Mouse (Mus musculus) inflammation-experienced regulatory T-cells (primary cell): Measurements from ENCODE around the gene Olfr13. TPM values are rescaled to one million over a fixed set of nuclear protein-coding genes. Genes with fewer than 3 reads are reported as not detected.

Experiments
- polyA plus RNA-seq, 2 experiments: library from polyadenylated mRNA; unstranded; fragments of 100-300 nt; shearing (Covaris generic); gene quantifications; one replicate each; pipeline ENCODE4 v1.2.1; 2017

Olfr13 gene
- under 1 TPM; 0.04 to 0.78 TPM for polyA plus RNA-seq

DNA sequence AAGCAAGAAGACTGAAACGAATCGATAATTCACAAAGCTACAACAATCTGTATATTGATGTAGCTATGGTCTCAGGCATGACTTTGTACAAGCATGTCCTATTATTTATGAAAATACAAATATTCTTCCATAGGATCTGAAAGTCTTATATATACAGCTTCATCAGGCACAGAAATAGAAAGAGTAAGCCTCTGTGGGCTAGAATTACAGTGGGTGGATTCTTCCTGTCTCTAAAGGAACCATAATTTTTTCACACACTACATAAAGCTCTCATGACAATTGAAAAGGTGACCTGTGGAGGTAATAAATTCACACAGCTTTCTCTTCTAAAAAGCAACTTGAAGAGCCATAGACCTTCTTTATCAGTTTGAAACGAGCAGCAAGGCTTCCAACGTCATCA is at the start of gene Olfr13:
Gene Olfr13 (plus strand): TSS at position 301 of the 400 bp plus-strand sequence.

DNA sequence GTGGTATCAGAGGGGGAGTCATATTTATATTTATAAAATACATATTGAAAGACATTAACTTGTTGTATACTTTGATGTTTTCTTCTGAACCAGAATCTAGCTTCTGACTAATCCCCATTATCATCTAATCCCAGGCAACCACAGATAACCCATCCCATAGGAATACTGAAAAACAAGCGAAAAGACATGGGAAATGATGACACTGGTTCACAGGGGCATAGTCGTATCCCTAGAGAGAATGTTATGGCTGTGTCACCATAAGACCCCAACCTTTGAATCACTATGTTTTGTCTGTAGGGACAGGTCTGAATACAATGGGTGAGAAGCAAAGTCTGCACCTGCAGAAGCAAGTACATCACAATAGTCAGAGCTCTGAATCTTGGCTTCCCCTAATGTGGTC is 25.7 kb upstream of the Olfr13 start, which contains the start of gene Olfr237-ps1:
Gene Olfr237-ps1 (plus strand): TSS at position 301 of the 400 bp plus-strand sequence.

DNA sequence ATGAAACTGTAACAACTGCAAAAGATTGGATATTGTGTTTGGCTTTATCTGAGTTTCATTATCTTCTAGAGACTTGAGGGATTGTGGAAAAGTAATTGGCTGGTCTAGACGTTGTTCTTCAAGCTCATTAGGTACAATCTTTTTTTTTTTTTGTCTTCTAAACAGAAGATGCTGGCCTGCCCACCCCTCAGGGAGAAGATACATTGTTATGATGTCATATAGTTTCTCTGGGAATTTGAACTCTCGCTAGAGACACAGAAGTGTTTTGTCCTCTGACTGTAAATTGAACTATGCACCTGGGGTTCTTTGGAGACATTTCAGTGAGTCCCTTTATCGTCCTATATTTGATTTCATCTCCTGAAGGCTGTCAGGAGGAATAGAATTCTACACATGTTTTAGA is 9.0 kb upstream of the Olfr13 start, which contains the start of gene Olfr437:
Gene Olfr437 (plus strand): TSS at position 301 of the 400 bp plus-strand sequence.

DNA sequence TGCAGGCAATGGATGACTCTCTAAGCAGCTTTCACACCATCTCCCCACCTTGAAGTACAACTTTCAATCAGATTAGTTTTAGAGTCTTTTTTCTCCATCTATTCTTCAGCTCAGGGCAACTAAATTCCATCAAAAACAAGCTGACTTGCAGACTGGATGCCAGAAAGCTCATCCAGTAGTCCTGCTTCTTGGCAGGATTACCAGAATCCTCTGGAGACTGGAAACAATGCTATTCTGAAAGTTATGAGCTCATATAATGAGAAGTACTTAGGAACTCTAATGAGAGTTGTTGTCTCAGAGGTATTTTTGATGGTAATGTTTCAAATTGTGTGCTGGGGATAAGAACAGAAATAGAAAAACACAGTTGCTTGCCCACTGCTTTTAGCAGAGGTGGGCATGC is 24.8 kb downstream of the Olfr13 start, which contains the start of gene Olfr435:
Gene Olfr435 (plus strand): TSS at position 366 of the 400 bp plus-strand sequence.

DNA sequence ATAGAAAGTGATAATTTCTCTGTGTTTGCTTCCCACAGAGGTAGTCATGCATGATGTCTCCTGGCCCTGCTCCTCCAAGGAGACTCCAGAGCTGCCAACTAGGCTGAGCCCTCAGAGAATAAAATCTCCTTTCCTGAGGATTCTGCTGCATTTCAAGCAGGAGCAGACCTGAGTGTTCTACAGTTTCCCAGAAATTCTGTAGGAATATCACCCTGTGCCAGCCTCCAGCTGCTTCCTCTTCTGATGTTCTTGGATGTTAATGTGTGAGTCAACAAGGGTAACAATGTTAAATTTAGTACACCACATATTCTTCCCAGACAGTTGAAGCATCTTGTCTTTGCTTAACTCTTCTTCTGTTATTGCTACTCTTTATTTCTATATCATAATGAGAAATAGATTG is 40.9 kb downstream of the Olfr13 start, which contains the start of gene Olfr434:
Gene Olfr434 (plus strand): TSS at position 149 of the 400 bp plus-strand sequence.

Other genes starting within 250 kb of the Olfr13 start
- gene Olfr444, start 223.1 kb upstream of the Olfr13 start, polyA plus RNA-seq = not detected
- not detected for gene Olfr441, start 65.8 kb upstream of the Olfr13 start, polyA plus RNA-seq
- gene Olfr237-ps1, start 25.6 kb upstream of the Olfr13 start, polyA plus RNA-seq = 1 to 10 TPM in 1 of 2 experiments, under 1 TPM in 1; 0.20 to 1.6 TPM
- not detected for gene Olfr437, start 8.9 kb upstream of the Olfr13 start, polyA plus RNA-seq
- not detected for gene Olfr435, start 25.0 kb downstream of the Olfr13 start, polyA plus RNA-seq
- gene Olfr434, start 40.9 kb downstream of the Olfr13 start, polyA plus RNA-seq = not detected
- under 1 TPM in 1 of 2 experiments, not detected in 1; 0.94 TPM for gene Olfr47, start 59.4 kb downstream of the Olfr13 start, polyA plus RNA-seq
- gene Arhgef5, start 93.4 kb downstream of the Olfr13 start, polyA plus RNA-seq = 1 to 10 TPM in 1 of 2 experiments, under 1 TPM in 1; 0.51 to 7.1 TPM
- under 1 TPM; 0.11 to 0.83 TPM for gene Nobox, start 137.4 kb downstream of the Olfr13 start, polyA plus RNA-seq